Mouse (Mus musculus) gonadal fat pad, adult 2 months (tissue): Measurements from ENCODE around the gene Msrb1. TPM values are rescaled to one million over a fixed set of nuclear protein-coding genes. Genes with fewer than 3 reads are reported as not detected.

Experiments used
- DNase-seq: peaks from one replicate; pipeline ENCODE4 v3.0.0-alpha.2; 2012; ENCODE audit warnings: low read depth
- polyA plus RNA-seq: library from polyadenylated mRNA; depleted of rRNA; stranded (reverse); fragments of >200 nt; gene quantifications from 2 replicates; pipeline ENCODE4 v1.2.3, GENCODE M21; 2012; rRNA removed

Msrb1 gene
- polyA plus RNA-seq, 1 experiment = 152 TPM

DNA sequence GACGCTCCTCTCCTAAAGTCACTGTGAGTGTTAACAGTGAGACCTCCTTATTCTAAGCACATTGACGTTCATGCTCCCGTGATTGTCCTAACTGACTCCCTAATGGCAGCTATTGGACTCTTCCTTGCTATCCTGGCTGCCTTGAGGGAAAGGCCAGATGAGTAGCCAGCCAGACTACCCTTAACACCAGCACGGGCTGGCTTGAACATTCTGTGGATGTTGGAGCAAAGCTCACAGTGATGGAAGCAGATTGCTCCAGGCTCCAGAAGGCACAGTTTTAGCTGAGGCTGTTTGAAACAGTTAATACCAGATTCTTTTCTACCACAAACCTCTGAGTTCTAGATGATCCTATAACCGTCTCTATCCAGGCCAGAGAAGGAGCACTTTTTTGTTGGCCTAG lies 7.5 kb downstream of the Msrb1 start:
- DNase-seq = no peak

DNA sequence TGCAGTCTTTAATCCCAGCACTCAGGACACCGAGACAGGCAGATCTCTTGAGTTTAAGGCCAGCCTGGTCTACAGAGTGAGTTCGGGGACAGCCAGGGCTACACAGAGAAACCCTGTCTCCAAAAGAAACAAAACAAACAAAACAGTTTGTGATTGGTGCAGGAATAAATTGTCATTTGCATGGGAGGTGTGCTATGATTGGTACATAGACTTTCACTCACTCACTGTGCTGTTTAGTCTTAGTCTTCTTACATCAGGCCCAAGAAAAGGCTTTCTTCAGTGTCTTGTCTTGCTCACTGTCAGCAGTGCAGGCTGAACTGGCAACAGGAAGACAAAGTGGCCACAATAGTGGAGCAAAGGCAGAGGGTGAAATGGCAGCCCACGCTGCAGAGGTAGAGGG lies 7.9 kb downstream of the Msrb1 start:
- no peak for DNase-seq

DNA sequence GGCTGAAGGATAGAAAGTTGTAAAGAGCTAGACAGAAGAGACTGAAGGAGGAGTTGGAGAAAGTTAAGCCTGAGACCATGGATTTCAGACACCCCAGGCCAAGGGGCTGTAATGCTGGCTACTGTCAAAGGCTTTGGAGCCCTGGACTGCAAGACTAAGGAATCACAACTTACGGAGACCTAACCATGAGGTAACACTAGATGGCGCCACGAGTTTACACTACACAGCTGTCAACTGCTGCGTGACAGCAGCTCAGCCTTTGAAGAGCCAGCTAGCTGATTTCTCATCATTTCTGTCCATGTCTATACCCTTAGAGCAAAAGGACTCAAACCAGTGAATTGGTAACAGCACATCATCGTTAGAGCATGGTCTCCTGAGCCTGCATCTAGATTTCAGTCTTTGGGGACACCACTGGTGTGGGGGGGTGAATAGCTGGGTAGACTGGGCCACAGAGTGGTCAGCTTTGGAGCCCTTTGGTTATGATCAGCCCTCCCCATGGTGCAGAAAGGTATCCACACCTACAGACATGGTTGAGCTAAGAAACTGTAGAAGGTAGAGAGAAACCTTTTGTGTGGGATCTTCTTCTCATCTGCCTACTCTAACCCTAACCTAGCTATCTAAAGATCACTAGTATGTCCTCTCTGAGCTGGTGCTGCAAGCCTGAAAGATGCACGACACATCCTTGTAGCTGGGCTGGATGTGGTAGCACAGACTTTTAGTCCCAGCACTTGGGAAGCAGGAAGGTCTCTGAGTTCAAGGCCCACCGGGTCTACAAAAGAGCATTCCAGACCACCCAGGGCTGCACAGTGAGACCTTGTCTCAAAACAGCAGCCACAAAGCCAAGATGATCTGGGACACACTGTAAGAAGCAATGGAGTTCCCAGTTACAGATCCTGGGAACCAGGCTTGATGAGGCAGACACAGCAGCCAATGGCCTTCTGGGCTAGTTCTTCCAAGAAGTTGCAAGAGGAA lies 9.4 kb downstream of the Msrb1 start:
- DNase-seq = no peak

DNA sequence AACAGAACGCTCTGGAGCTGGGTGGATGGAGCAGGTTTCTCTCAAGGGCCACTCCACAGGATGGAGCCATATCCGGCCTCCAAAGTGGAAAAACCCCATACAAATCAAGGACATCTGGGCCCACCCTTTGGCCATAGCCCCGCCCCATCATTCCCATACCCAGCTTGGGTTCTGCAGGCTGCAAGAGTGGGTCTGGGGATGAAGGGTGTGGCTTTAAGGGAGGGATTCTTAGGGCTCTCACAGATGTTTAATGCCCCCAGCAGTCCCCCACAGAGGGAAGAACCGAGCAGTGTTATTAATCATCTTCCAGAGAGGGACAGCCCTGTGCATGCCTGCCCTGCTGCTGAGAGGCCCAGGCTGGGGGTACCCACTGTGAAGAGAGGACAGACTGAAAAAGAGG lies 10.5 kb downstream of the Msrb1 start:
- DNase-seq = no peak

GRCm38 (mm10) chr17:24751528-24751927 lies 15.1 kb downstream of the Msrb1 start:
- no peak for DNase-seq

DNA sequence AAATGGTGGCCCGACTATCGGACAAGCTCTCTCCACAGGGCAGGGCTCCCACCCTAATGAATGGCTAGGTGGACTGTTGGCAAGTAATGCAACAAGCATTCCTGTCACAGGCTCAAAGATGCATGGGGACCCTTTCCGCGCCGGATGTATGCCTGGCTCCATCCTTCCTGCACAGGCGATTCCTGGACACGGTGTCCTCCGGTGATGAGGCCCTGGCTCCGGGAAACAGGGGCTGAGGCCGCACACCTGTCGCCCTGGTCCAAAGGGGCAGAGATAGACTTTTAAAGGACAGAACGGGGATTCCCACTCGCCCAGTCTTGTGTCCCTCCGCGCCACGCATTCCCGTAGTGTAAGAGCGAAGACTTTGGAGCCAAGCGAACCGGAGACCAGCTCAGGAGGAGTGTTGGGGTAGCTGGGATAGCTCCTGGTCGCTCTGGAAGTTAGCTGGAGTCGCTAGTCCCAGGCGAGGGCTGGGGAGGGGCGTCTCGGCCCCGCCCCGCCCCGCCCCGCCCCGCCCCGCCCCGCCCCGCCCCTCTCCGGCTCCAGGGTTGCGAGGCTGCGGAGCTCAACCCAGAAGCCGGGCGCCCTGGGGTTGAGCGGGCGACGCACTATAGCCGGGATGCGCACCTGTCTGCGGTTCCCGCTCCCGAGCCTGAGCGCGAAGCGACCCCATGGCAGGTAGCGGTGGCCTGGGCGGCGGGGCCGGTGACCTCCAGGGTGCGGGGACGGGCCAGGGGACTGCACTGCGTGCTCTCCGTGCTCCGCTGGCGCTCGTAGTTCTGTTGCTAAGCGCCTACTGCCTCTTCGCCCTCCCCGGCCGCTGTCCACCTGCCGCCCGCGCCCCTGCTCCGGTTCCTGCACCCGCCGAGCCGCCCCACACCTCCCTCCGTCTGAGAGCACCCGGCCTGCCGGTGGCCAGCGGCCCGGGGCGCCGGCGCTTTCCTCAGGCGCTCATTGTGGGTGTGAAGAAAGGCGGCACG lies 16.3 kb downstream of the Msrb1 start, which contains the start of gene Hs3st6:
TSS of gene Hs3st6 (plus strand) at position 574 of the 980 bp plus-strand sequence.
- DNase-seq = no peak

GRCm38 (mm10) chr17:24757394-24757793 lies 21.0 kb downstream of the Msrb1 start:
- DNase-seq = no peak

- DNase-seq = no peak
Measured at GRCm38 (mm10) chr17:24761121-24761520, 24.7 kb downstream of the Msrb1 start.

DNA sequence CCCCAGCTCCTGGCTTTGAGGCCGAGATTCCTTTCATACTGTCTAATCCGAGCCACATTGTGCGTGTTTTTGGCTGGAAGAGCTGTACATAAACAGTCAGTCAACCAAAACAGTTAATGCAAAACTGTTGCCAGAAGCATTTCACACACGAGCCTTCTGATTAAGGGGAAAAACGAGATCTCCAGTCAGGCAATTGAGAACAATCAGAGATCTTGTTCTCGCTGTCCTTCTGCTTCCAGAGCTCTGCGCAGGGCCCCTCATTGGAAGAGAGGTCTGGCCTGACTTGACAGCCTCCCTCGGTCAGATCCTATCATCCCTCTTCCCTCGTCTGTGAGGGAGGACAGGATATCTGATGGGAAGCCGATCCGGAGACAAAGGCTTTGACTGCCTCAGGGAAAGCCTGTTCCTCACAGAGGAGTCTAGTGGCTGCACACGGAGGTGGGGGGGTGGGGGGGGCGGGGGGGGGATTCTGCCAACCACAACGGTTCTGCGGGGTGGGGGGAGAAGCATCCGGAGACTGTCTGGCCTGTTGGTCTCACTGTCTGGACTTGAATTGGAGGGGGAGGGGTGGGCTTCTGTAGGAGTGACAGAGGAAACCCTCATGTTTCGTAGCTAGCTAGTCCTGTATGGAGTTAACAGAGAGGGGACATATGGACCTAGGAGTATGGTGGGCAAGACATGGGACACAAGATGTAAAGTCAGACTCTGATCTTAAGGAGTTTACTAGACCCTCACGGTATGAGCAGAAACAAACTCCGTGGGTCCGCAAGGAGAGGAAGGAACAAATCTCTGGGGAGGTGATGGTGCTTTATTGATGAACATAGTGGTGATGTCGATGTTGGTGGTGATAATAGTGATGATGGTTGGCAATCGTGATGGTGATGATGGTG lies 28.8 kb downstream of the Msrb1 start:
- no peak for DNase-seq

DNA sequence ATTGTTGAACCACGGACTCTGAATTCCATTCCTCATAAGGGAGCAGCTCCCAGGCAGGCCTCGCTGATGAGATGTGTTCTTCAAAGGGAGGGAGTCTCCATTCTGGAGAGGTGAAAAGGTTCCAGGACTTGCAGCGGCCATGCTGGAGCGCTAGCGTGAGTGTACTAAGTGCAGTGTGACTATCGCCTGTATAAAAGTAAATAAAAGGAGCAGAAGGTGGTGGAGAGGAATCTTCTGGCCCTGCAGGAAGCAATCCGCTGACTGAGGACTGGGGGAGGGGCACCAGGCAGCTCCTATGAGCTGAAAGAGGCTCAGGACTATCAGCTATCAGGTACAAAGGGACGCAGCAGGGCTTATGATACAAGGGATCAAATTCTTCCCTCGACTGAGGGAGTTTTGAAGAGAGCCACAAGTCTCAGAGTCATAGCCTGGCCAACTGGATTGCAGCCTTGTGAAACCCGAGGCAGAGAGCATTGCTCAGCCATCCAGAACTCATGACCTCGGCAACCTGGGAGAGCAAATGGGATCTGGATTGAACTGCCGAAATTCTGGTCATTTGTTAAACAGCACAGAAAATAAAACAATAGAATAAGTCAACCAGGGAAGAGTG lies 29.9 kb downstream of the Msrb1 start:
- DNase-seq = no peak

DNA sequence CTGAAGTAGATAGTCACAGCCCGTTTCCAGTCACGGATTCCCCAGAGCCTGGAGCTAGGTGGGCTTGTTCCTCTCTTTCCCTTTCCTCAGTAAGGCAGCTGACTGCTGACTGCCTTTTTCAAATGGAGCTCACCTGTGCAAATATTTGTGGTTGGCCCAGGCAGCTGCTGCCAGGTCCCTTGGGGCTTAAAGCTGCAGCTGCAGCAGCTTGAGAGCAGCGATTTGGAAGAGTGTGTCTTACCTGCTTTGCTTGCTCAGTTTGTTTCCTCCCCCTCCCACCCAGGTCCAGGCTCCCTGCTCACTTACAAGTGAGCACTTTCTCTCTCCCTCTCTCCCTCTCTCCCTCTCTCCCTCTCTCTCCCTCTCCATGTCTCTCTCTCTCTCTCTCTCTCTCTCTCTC lies 32.7 kb downstream of the Msrb1 start:
- no peak for DNase-seq

- no peak for DNase-seq
Measured at GRCm38 (mm10) chr17:24773241-24773640, 36.8 kb downstream of the Msrb1 start.

DNA sequence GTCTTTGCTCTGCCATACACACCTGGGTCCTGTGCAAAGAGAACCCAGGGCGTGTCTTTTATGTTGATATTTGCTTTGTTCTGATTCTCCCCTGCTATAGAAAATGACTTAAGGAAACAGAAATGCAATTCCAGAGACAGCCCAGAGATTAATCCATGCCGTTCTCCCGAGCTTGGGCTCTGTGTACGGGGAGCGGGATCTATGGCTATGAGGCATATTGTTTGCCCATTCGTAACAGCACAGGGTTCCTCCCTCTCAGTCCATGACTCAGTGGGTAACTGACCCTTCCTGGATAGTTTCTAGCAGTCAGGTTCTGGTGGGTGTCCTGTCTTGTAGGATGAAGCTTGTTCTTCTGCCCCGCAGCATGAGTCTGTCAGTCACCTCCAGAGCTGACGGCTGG lies 38.7 kb downstream of the Msrb1 start:
- DNase-seq = no peak

- no peak for DNase-seq
Measured at GRCm38 (mm10) chr17:24777073-24777472, 40.6 kb downstream of the Msrb1 start.

- DNase-seq = no peak
Measured at GRCm38 (mm10) chr17:24780821-24781220, 44.4 kb downstream of the Msrb1 start.

DNA sequence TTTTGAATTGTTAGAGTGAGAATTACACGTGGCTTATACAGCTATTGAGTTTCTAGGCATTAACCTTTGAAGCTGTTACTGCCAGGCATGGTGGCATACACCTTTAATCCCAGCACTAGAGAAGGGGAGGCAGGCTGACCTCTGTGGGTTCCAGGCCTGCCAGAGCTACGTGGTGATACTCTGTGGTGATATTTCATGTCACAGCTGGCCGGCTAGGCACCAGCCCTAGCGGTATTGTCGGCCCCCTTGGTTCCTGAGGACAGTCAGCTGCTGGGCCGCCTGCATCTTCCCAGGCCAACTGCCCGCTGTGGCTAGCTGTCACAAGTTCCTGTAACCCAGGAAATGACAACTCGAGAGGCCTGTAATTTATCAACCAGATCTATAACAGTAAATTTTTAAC lies 55.7 kb downstream of the Msrb1 start:
- no peak for DNase-seq

Other genes starting within 250 kb of the Msrb1 start
- 1.7 and 2.1 TPM in 2 replicates for gene Caskin1, start 248.0 kb upstream of the Msrb1 start, polyA plus RNA-seq
- 169 and 195 TPM in 2 replicates for gene Traf7, start 208.7 kb upstream of the Msrb1 start, polyA plus RNA-seq
- 48.5 and 59.7 TPM in 2 replicates for gene Rab26, start 202.4 kb upstream of the Msrb1 start, polyA plus RNA-seq
- 70.0 and 75.7 TPM in 2 replicates for gene Pkd1, start 186.8 kb upstream of the Msrb1 start, polyA plus RNA-seq
- gene Tsc2, start 104.0 kb upstream of the Msrb1 start, polyA plus RNA-seq = 133 and 141 TPM in 2 replicates
- 15.2 and 16.4 TPM in 2 replicates for gene Nthl1, start 104.0 kb upstream of the Msrb1 start, polyA plus RNA-seq
- gene Slc9a3r2, start 86.3 kb upstream of the Msrb1 start, polyA plus RNA-seq = 61.6 and 83.0 TPM in 2 replicates
- not detected in 2 replicates for gene Npw, start 78.2 kb upstream of the Msrb1 start, polyA plus RNA-seq
- gene Zfp598, start 67.0 kb upstream of the Msrb1 start, polyA plus RNA-seq = 51.3 and 56.6 TPM in 2 replicates
- gene Syngr3, start 46.7 kb upstream of the Msrb1 start, polyA plus RNA-seq = 0.18 and 0.23 TPM in 2 replicates
- gene Gfer, start 40.5 kb upstream of the Msrb1 start, polyA plus RNA-seq = 25.6 and 27.6 TPM in 2 replicates
- gene Noxo1, start 40.4 kb upstream of the Msrb1 start, polyA plus RNA-seq = 6.2 and 7.1 TPM in 2 replicates
- 44.4 and 61.9 TPM in 2 replicates for gene Tbl3, start 29.0 kb upstream of the Msrb1 start, polyA plus RNA-seq
- gene Rnf151, start 18.6 kb upstream of the Msrb1 start, polyA plus RNA-seq = 2.3 and 3.4 TPM in 2 replicates
- gene Rps2, start 18.5 kb upstream of the Msrb1 start, polyA plus RNA-seq = 2,300 and 2,553 TPM in 2 replicates
- gene Ndufb10, start 12.2 kb upstream of the Msrb1 start, polyA plus RNA-seq = 370 and 426 TPM in 2 replicates
- gene Rpl3l, start 8.8 kb upstream of the Msrb1 start, polyA plus RNA-seq = 31.1 and 36.7 TPM in 2 replicates
- gene Hs3st6, start 16.3 kb downstream of the Msrb1 start, polyA plus RNA-seq = 26.1 and 35.8 TPM in 2 replicates
- gene Meiob, start 67.6 kb downstream of the Msrb1 start, polyA plus RNA-seq = 0.06 and 0.16 TPM in 2 replicates
- 134 and 172 TPM in 2 replicates for gene Hagh, start 103.5 kb downstream of the Msrb1 start, polyA plus RNA-seq
- 12.6 and 13.1 TPM in 2 replicates for gene Fahd1, start 113.7 kb downstream of the Msrb1 start, polyA plus RNA-seq
- gene Igfals, start 129.4 kb downstream of the Msrb1 start, polyA plus RNA-seq = 18.9 and 70.3 TPM in 2 replicates
- gene Nubp2, start 149.7 kb downstream of the Msrb1 start, polyA plus RNA-seq = 31.3 and 31.7 TPM in 2 replicates
- 67.0 and 77.8 TPM in 2 replicates for gene Spsb3, start 150.0 kb downstream of the Msrb1 start, polyA plus RNA-seq
- 70.6 and 72.3 TPM in 2 replicates for gene Eme2, start 158.4 kb downstream of the Msrb1 start, polyA plus RNA-seq
- gene Mrps34, start 158.5 kb downstream of the Msrb1 start, polyA plus RNA-seq = 142 and 181 TPM in 2 replicates
- gene Nme3, start 159.9 kb downstream of the Msrb1 start, polyA plus RNA-seq = 76.6 and 85.3 TPM in 2 replicates
- 75.0 and 90.0 TPM in 2 replicates for gene Mapk8ip3, start 200.3 kb downstream of the Msrb1 start, polyA plus RNA-seq
- gene Jpt2, start 224.0 kb downstream of the Msrb1 start, polyA plus RNA-seq = 40.0 and 54.9 TPM in 2 replicates